Mouse (Mus musculus): ENCODE data around the gene Bahcc1. TPM values are rescaled to one million over a fixed set of nuclear protein-coding genes. Genes with fewer than 3 reads are reported as not detected.

Gene Bahcc1
- polyA plus RNA-seq, 1 experiment = 10.1 TPM

- TF ChIP-seq POLR2A (IDR thresholded peaks at IDR 0.05; ENCODE audit: extremely low read depth, insufficient read depth, low read length) (no peak), CTCF (IDR thresholded peaks at IDR 0.05; ENCODE audit: extremely low read depth, insufficient read depth, low read length) (no peak)
- H3K4me1 ChIP-seq (ENCODE audit: control insufficient read depth, insufficient read depth, low read length) = 0 out of 2 replicates have a peak, but pooled peaks cover 2% of the 10 kb centered on the region
- no peak overlapping the region for H3K27ac ChIP-seq (ENCODE audit: insufficient read depth, low read length)
- no peak overlapping the region for H3K4me3 ChIP-seq (ENCODE audit: insufficient read depth, low read length)
Measured at GRCm38 (mm10) chr11:120251950-120252308, 19.2 kb downstream of the Bahcc1 start.

DNA sequence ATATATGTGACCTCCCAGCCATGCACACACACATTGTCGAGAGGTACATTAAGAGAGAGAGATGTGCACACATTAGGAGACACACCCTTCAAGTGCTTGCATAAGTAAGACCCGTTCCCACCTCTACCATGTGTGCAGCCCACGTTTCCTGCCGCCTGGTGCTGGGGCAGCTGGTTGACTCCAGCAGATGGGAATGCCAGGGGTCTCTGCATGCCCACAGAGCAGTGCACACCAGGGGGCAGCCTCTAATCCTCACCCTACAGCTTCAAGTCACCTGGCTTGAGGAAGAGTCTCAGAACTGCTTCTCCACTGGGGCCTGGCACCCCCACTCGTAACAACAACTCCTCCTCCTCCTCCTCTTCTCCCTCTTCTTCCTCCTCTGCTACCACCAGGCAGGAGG, 19.7 kb downstream of the Bahcc1 start:
- 0 out of 2 replicates have a peak, but pooled peaks cover 2% of the 10 kb centered on the region for H3K4me1 ChIP-seq (ENCODE audit: control insufficient read depth, insufficient read depth, low read length)
- H3K4me3 ChIP-seq (ENCODE audit: insufficient read depth, low read length) = no peak overlapping the region
- H3K27ac ChIP-seq (ENCODE audit: insufficient read depth, low read length) = no peak overlapping the region
- TF ChIP-seq POLR2A (IDR thresholded peaks at IDR 0.05; ENCODE audit: extremely low read depth, insufficient read depth, low read length) = no peak

DNA sequence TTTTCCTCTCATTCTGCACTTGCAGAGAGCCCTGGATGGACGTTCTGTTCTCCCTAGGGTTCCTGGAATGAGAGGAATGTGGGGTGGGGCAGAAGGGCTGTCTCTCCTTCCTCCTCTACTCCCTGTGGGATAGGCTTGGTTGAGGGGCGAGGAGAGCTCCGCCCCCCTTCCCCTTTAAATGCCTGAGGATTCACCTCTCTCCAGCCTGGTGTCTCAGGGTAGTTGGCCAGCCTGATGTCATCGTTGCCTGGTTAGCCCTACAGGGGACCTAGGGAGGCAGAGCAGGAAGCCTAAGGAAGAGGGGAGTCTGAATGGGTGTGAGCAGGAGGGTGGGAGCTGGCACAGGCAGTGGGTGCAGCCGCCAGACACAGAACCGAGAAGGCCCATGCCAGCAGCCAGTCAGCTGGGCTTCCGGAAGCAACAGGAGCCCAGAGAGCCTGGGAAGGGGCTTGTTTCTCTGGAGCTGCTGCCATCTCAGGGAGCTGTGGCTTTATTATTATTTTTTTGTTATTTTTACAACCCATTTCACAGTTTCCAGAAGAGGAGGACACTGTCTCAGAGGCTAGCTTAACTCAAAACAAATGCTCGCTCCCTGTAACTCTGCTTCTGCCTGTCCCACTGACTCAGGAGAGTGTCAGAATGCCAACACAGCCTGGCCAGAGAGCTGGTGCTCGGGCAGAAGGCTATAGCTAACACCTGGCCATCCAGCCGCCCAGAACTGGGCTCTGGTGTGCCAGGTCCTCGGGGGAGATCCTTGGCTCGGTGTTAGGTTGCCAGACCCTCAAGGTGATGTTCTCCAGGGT, 20.3 kb downstream of the Bahcc1 start:
- H3K4me1 ChIP-seq (ENCODE audit: control insufficient read depth, insufficient read depth, low read length) = 0 out of 2 replicates have a peak, but pooled peaks cover 2% of the 10 kb centered on the region
- H3K27ac ChIP-seq (ENCODE audit: insufficient read depth, low read length) = no peak overlapping the region
- H3K4me3 ChIP-seq (ENCODE audit: insufficient read depth, low read length) = no peak overlapping the region
- no peak for TF ChIP-seq POLR2A (IDR thresholded peaks at IDR 0.05; ENCODE audit: extremely low read depth, insufficient read depth, low read length)
- TF ChIP-seq CTCF (IDR thresholded peaks at IDR 0.05; ENCODE audit: extremely low read depth, insufficient read depth, low read length) = no peak

DNA sequence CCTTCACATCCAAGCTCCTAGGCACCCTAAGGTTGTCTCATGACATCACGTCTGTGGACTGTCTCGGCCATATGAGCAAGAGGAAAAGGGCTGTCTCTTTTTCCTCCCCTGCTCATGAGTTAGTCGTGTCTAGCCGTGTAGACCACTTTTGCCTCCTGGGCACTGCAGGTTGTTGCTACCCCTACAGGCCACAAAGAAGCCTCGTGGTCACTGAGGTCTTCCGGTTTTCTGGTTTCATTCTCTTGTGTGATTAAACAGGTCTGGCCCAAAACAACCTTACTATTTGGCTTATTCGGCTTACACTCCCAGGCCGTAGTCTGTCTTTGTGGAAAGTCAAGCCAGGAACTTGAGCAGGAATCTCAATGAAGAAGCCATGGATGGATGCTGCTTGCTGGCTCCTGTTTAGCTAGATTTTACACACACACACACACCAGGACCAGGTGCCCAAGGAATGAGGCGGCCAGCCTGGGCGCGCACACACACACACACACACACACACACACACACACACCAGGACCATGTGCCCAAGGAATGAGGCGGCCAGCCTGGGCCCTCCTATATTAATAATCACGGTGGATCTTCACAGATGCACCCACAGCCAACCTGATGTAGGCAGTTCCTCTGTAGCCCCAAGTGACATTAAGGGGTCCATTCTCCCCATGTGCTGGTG, 21.0 kb downstream of the Bahcc1 start:
- Histone ChIP-seq H3K4me3 (ENCODE audit: insufficient read depth, low read length) (no peak overlapping the region), H3K27ac (ENCODE audit: insufficient read depth, low read length) (no peak overlapping the region), H3K4me1 (ENCODE audit: control insufficient read depth, insufficient read depth, low read length) (0 out of 2 replicates have a peak, but pooled peaks cover 2% of the 10 kb centered on the region)
- TF ChIP-seq CTCF (IDR thresholded peaks at IDR 0.05; ENCODE audit: extremely low read depth, insufficient read depth, low read length) = no peak

GRCm38 (mm10) chr11:120254420-120254819, 21.7 kb downstream of the Bahcc1 start:
- H3K27ac ChIP-seq (ENCODE audit: insufficient read depth, low read length) = no peak overlapping the region
- 0 out of 2 replicates have a peak, but pooled peaks cover 2% of the 10 kb centered on the region for H3K4me1 ChIP-seq (ENCODE audit: control insufficient read depth, insufficient read depth, low read length)
- TF ChIP-seq CTCF (IDR thresholded peaks at IDR 0.05; ENCODE audit: extremely low read depth, insufficient read depth, low read length) (no peak), POLR2A (IDR thresholded peaks at IDR 0.05; ENCODE audit: extremely low read depth, insufficient read depth, low read length) (no peak)
- H3K4me3 ChIP-seq (ENCODE audit: insufficient read depth, low read length) = no peak overlapping the region

GRCm38 (mm10) chr11:120255038-120255437, 22.3 kb downstream of the Bahcc1 start:
- TF ChIP-seq POLR2A (IDR thresholded peaks at IDR 0.05; ENCODE audit: extremely low read depth, insufficient read depth, low read length) (no peak), CTCF (IDR thresholded peaks at IDR 0.05; ENCODE audit: extremely low read depth, insufficient read depth, low read length) (no peak)
- H3K27ac ChIP-seq (ENCODE audit: insufficient read depth, low read length) = no peak overlapping the region
- peaks cover 6% of the 10 kb centered on the region; the same call in 1 of the 2 replicates for H3K4me1 ChIP-seq (ENCODE audit: control insufficient read depth, insufficient read depth, low read length)
- H3K4me3 ChIP-seq (ENCODE audit: insufficient read depth, low read length) = no peak overlapping the region

DNA sequence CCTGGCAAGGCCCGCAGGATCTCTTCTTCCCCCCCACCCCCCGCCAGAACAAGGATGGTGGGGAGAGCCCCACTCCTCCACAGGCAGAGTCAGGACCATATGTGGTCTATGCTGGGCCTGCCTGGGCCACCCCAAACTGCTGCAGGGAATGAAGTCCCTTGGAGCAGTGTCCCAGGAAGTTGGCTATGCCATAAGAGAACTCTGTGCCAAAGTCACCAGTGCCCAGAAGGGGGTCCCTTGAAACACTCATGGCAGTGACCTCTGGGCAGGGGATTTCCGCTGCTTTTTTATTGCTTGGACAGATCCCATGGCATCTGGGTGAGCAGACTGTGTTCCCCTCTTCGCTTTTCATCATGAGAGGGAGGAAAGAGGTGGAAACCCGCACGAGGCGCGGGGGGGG, 22.8 kb downstream of the Bahcc1 start:
- peaks cover 8% of the 10 kb centered on the region; the same call in 1 of the 2 replicates for H3K4me1 ChIP-seq (ENCODE audit: control insufficient read depth, insufficient read depth, low read length)
- TF ChIP-seq POLR2A (IDR thresholded peaks at IDR 0.05; ENCODE audit: extremely low read depth, insufficient read depth, low read length) (no peak), CTCF (IDR thresholded peaks at IDR 0.05; ENCODE audit: extremely low read depth, insufficient read depth, low read length) (no peak)
- H3K4me3 ChIP-seq (ENCODE audit: insufficient read depth, low read length) = no peak overlapping the region
- H3K27ac ChIP-seq (ENCODE audit: insufficient read depth, low read length) = no peak overlapping the region

GRCm38 (mm10) chr11:120256108-120256507, 23.4 kb downstream of the Bahcc1 start:
- TF ChIP-seq POLR2A (IDR thresholded peaks at IDR 0.05; ENCODE audit: extremely low read depth, insufficient read depth, low read length) (no peak), CTCF (IDR thresholded peaks at IDR 0.05; ENCODE audit: extremely low read depth, insufficient read depth, low read length) (no peak)
- peaks cover 9% of the 10 kb centered on the region; the same call in 1 of the 2 replicates for H3K4me1 ChIP-seq (ENCODE audit: control insufficient read depth, insufficient read depth, low read length)
- H3K27ac ChIP-seq (ENCODE audit: insufficient read depth, low read length) = no peak overlapping the region
- H3K4me3 ChIP-seq (ENCODE audit: insufficient read depth, low read length) = no peak overlapping the region

- Histone ChIP-seq H3K4me3 (ENCODE audit: insufficient read depth, low read length) (no peak overlapping the region), H3K27ac (ENCODE audit: insufficient read depth, low read length) (no peak overlapping the region), H3K4me1 (ENCODE audit: control insufficient read depth, insufficient read depth, low read length) (peaks cover 11% of the 10 kb centered on the region; the same call in 1 of the 2 replicates)
- TF ChIP-seq CTCF (IDR thresholded peaks at IDR 0.05; ENCODE audit: extremely low read depth, insufficient read depth, low read length) = no peak
- no peak for TF ChIP-seq POLR2A (IDR thresholded peaks at IDR 0.05; ENCODE audit: extremely low read depth, insufficient read depth, low read length)
Measured at GRCm38 (mm10) chr11:120256543-120256942, 23.8 kb downstream of the Bahcc1 start.

Measured in cortical plate, adult 2 months (tissue).